Mouse (Mus musculus): ENCODE measurements around the gene Zbtb46.
A peak's percentile ranks its signal among the peaks of the same experiment; 100 is the strongest.
"Not testable (repeated sequence)": the region's sequence is repeated elsewhere in the genome, so short reads cannot be mapped to it uniquely, and the experiment has no call there.

The Zbtb46 gene

GRCm38 (mm10) chr2:181459153-181459672, at the start of gene Zbtb46:
Zbtb46 (minus strand) TSS chr2:181459426.
- peak; percentile 87 for DNase-seq

GRCm38 (mm10) chr2:181498644-181499043, 39.4 kb upstream of the Zbtb46 start:
- DNase-seq, result no peak

- DNase-seq, result peak; percentile 62
Observed at GRCm38 (mm10) chr2:181497548-181497875, 38.3 kb upstream of the Zbtb46 start.

GRCm38 (mm10) chr2:181496831-181497547, 37.8 kb upstream of the Zbtb46 start, which contains the start of gene Tpd52l2:
Tpd52l2 (plus strand) TSS chr2:181497142.
- peak; percentile 96 for DNase-seq

GRCm38 (mm10) chr2:181496281-181496680, 37.1 kb upstream of the Zbtb46 start:
- peak; percentile 58 for DNase-seq

- not testable (repeated sequence) for DNase-seq
Observed at GRCm38 (mm10) chr2:181495845-181496244, 36.6 kb upstream of the Zbtb46 start.

GRCm38 (mm10) chr2:181494266-181494945, 35.2 kb upstream of the Zbtb46 start:
- peak; percentile 38 for DNase-seq

GRCm38 (mm10) chr2:181493156-181493927, 34.1 kb upstream of the Zbtb46 start, which contains the start of gene Abhd16b:
Abhd16b (plus strand) TSS chr2:181493206.
- DNase-seq, result peak; percentile 46

- no peak for DNase-seq
Observed at GRCm38 (mm10) chr2:181492206-181492605, 33.0 kb upstream of the Zbtb46 start.

- DNase-seq, result no peak
Observed at GRCm38 (mm10) chr2:181491432-181492205, 32.4 kb upstream of the Zbtb46 start.

- no peak for DNase-seq
Observed at GRCm38 (mm10) chr2:181487338-181488277, 28.4 kb upstream of the Zbtb46 start.

- no peak for DNase-seq
Observed at GRCm38 (mm10) chr2:181485741-181486140, 26.5 kb upstream of the Zbtb46 start.

GRCm38 (mm10) chr2:181484456-181485233, 25.4 kb upstream of the Zbtb46 start:
- DNase-seq, result peak; percentile 41

- peak; percentile 67 for DNase-seq
Observed at GRCm38 (mm10) chr2:181483562-181484318, 24.5 kb upstream of the Zbtb46 start.

GRCm38 (mm10) chr2:181483120-181483519, 23.9 kb upstream of the Zbtb46 start:
- no peak for DNase-seq

GRCm38 (mm10) chr2:181472256-181472827, 13.1 kb upstream of the Zbtb46 start:
- DNase-seq, result no peak

GRCm38 (mm10) chr2:181471246-181471645, 12.0 kb upstream of the Zbtb46 start:
- DNase-seq, result peak; percentile 60

GRCm38 (mm10) chr2:181470285-181470684, 11.1 kb upstream of the Zbtb46 start:
- no peak for DNase-seq

GRCm38 (mm10) chr2:181465423-181465822, 6.2 kb upstream of the Zbtb46 start:
- no peak for DNase-seq

All from cerebellum, adult 9-11 months (tissue).